Mouse (Mus musculus) midbrain, embryonic 16.5 days (tissue): ENCODE results near the gene Dmpk. TPM values are rescaled to one million over a fixed set of nuclear protein-coding genes. Genes with fewer than 3 reads are reported as not detected.

Source experiments
- ATAC-seq: fragments of 200-750 bp; cut with Nextera tagmentation; 2 replicates; pipeline ENCODE4 v1.8.0; 2017; ENCODE audit warnings: moderate TSS enrichment
- H3K27ac ChIP-seq: fragments of 300-500 bp; sonication (generic); 2 replicates; pipeline ENCODE4 v1.5.1; 2014; ENCODE audit warnings: mild to moderate bottlenecking, low read length, mixed read lengths
- H3K27me3 ChIP-seq: fragments of 300-500 bp; sonication (generic); 2 replicates; pipeline ENCODE4 v1.6.1; 2014; ENCODE audit warnings: low read depth, low read length, mixed read lengths; ENCODE audit not compliant: control insufficient read depth, insufficient read depth
- H3K36me3 ChIP-seq: fragments of 300-500 bp; sonication (generic); 2 replicates; pipeline ENCODE4 v1.6.1; 2014; ENCODE audit warnings: mild to moderate bottlenecking, low read length, moderate library complexity, mixed read lengths; ENCODE audit not compliant: control insufficient read depth, insufficient read depth
- H3K4me1 ChIP-seq: fragments of 300-500 bp; sonication (generic); 2 replicates; pipeline ENCODE4 v1.6.1; 2014; ENCODE audit warnings: mild to moderate bottlenecking, low read length, mixed read lengths; ENCODE audit not compliant: control insufficient read depth, insufficient read depth
- H3K4me2 ChIP-seq: fragments of 300-500 bp; sonication (generic); 2 replicates; pipeline ENCODE4 v1.6.1; 2014; ENCODE audit warnings: mild to moderate bottlenecking, low read length, mixed read lengths
- H3K4me3 ChIP-seq: fragments of 300-500 bp; sonication (generic); 2 replicates; pipeline ENCODE4 v1.5.1; 2014; ENCODE audit warnings: low read depth, mild to moderate bottlenecking, low read length, moderate library complexity, mixed read lengths
- H3K9ac ChIP-seq: fragments of 300-500 bp; sonication (generic); 2 replicates; pipeline ENCODE4 v1.6.1; 2014; ENCODE audit warnings: low read depth, low read length, mixed read lengths
- H3K9me3 ChIP-seq: fragments of 300-500 bp; sonication (generic); replicated peaks from 2 replicates; pipeline ENCODE4 v1.6.1; 2014; ENCODE audit warnings: mild to moderate bottlenecking, low read length, mixed read lengths; ENCODE audit not compliant: control insufficient read depth, poor library complexity, severe bottlenecking
- WGBS: fragments of 180-500 bp; shearing (Covaris S2); extraction: QIAGEN DNeasy Blood & Tissue Kit; methylation state at CpG from one replicate; pipeline ENCODE4 v1.1.7; 2014; 5-methylcytosine and 5-hydroxymethylcytosine counted together
- polyA plus RNA-seq: library from polyadenylated mRNA; unstranded; fragments of >200 nt; fragmentation: Nextera tagmentation; extraction: Ambion mirVana; gene quantifications from 2 replicates; pipeline ENCODE4 v1.2.1, GENCODE M21; 2015

Dmpk gene
- polyA plus RNA-seq, 1 experiment from 2014 or later: 8.1 TPM

DNA sequence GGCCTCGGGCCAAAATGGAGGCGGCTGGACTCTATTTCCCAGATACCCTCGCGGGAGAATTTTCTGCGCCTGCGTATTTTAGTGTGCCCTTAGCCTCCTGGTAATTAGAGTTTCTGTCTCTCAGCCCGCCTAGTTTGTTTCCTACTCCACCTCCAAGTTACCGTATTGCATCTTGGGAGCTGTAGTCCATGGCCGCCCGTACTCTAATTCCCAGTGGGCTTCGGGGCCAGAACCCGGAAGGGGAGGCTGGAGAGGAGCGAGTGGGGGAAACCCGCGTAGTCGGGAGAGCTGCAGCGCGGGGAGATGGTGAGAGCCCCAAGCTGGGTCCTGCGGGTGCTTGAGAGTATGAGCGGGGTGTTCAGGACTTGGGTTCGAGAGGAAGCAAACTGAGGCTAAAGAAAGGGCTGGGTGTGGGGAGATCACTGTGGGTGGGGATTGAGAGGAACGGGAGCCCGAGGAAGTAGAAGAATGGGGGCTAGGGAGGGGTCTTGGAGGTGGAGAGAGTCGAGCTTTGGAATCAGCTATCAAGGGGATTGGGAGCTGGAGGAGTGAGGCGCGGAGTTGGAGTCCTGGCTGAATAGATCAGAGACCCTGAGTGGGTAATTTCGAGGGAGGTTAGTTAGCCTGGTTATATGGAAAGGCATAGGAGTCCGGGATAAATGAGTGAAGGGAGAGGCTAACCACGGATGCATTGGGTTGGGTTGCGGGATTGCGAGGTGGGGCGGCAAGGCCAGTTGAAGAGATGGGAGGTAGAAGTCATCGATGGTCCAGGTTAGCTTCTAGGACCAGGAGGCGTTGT is 36.2 kb downstream of the Dmpk start, which contains the start of gene Fbxo46:
Fbxo46 (plus strand) TSS at position 229 of the 799 bp plus-strand sequence.
- H3K27ac ChIP-seq: peak within 1 kb of the TSS; percentile 59
- WGBS: 2% methylated on average over 34 of the region's 34 CpGs

GRCm38 (mm10) chr7:19121686-19122085 is 38.0 kb downstream of the Dmpk start:
- Histone ChIP-seq H3K4me1 (peaks cover 20% of the 10 kb centered on the region), H3K4me3 (no peak overlapping the region), H3K4me2 (no peak overlapping the region), H3K27ac (no peak overlapping the region), H3K9ac (no peak overlapping the region), H3K9me3 (no peaks in the 10 kb centered on the region; the same call in 1 of the 2 replicates), H3K36me3 (no peaks in the 10 kb centered on the region), H3K27me3 (no peaks in the 10 kb centered on the region)
- WGBS: 95% methylated on average over 4 of the region's 4 CpGs
- no peak for ATAC-seq

More for the DNA sequence above, 36.2 kb downstream of the Dmpk start, which contains the start of gene Fbxo46:
- Histone ChIP-seq H3K4me3 (peak within 1 kb of the TSS; percentile 71), H3K36me3 (no peaks in the 10 kb centered on the region), H3K27me3 (no peaks in the 10 kb centered on the region), H3K4me2 (peak within 1 kb of the TSS; percentile 87), H3K9ac (peak within 1 kb of the TSS; percentile 76), H3K4me1 (peaks cover 20% of the 10 kb centered on the region), H3K9me3 (no peaks in the 10 kb centered on the region; the same call in 1 of the 2 replicates)
- ATAC-seq: peak; percentile 93

- ATAC-seq: no peak
- Histone ChIP-seq H3K9me3 (no peaks in the 10 kb centered on the region), H3K27ac (no peak overlapping the region), H3K27me3 (no peaks in the 10 kb centered on the region), H3K4me2 (no peak overlapping the region), H3K36me3 (peaks cover 3% of the 10 kb centered on the region; the same call in 1 of the 2 replicates), H3K9ac (0 out of 2 replicates have a peak overlapping the region, but pooled peaks have one; percentile 6), H3K4me1 (peaks cover 16% of the 10 kb centered on the region), H3K4me3 (no peak overlapping the region)
- 91% methylated on average over 6 of the region's 6 CpGs for WGBS
These were observed 41.1 kb downstream of the Dmpk start for GRCm38 (mm10) chr7:19124713-19125112.

GRCm38 (mm10) chr7:19127744-19128143 is 44.1 kb downstream of the Dmpk start:
- 93% methylated on average over 5 of the region's 5 CpGs for WGBS
- H3K9me3 ChIP-seq: no peaks in the 10 kb centered on the region

GRCm38 (mm10) chr7:19129396-19129795 is 45.7 kb downstream of the Dmpk start:
- no peak for ATAC-seq
- H3K4me1 ChIP-seq: peaks cover 8% of the 10 kb centered on the region
- H3K9ac ChIP-seq: no peak overlapping the region
- H3K36me3 ChIP-seq: peaks cover 3% of the 10 kb centered on the region; the same call in 1 of the 2 replicates
- H3K9me3 ChIP-seq: no peaks in the 10 kb centered on the region
- no peak overlapping the region for H3K4me2 ChIP-seq
- 96% methylated on average over 5 of the region's 5 CpGs for WGBS
- no peaks in the 10 kb centered on the region for H3K27me3 ChIP-seq
- H3K27ac ChIP-seq: no peak overlapping the region
- no peak overlapping the region for H3K4me3 ChIP-seq

More at GRCm38 (mm10) chr7:19127744-19128143, 44.1 kb downstream of the Dmpk start:
- no peak for ATAC-seq
- Histone ChIP-seq H3K27ac (no peak overlapping the region), H3K36me3 (peaks cover 3% of the 10 kb centered on the region; the same call in 1 of the 2 replicates), H3K4me1 (peaks cover 8% of the 10 kb centered on the region), H3K4me2 (no peak overlapping the region), H3K9ac (no peak overlapping the region), H3K4me3 (no peak overlapping the region), H3K27me3 (no peaks in the 10 kb centered on the region)

DNA sequence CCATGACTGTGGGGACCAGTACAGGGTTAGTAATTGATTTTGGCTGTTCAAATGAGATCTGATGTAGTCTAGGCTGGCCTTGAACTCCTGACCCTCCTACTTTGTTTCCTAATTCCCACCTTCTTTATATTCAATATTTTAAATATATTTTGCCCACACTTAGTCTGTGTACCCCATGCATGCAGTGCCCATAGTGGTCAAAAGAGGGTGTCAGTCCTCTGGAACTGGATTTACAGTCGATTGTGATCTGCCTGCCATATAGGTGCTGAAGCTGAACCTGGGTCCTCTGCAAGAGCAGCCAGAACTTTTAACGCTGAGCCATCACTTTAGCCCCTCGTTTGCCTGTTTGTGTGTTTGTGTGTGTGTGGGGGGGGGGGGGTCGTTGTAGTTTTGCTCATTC is 47.0 kb downstream of the Dmpk start:
- Histone ChIP-seq H3K4me3 (peak overlapping the region; percentile 58), H3K9me3 (no peaks in the 10 kb centered on the region), H3K4me2 (peak overlapping the region; percentile 61), H3K27me3 (no peaks in the 10 kb centered on the region), H3K27ac (peak overlapping the region; percentile 76), H3K9ac (peak overlapping the region; percentile 30; the same call in 1 of the 2 replicates), H3K4me1 (peaks cover 8% of the 10 kb centered on the region), H3K36me3 (peaks cover 7% of the 10 kb centered on the region)
- ATAC-seq: 0 out of 2 replicates have a peak, but pooled peaks have one; percentile 19
- WGBS: 38% methylated on average over 4 of the region's 4 CpGs

DNA sequence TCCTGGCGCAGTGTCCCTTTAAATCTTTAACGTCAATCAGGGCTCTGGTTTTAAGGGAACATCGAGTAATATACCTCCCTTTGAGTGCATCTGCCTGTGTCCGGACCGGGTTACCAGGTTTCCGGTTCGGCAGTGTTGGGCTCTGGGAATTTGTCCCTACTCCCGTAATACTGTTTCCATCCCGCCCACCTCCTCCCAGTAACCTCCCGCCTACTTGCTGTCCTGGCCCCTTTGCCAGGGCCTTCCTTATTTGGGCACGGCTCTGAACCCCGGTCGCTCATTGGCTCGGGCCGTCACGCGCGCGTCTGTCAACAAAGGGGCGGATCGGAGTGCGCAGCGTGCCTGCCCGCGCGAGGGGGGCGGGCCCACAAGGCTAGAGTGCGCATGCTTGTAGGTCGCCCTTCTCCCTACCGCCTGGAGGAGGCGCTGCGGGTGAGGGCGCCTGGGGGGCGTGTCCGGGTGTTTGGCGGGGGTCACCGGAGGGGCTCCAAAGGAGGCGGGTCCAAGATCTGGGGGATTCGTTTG is 47.7 kb downstream of the Dmpk start:
- Histone ChIP-seq H3K9ac (peak overlapping the region; percentile 70), H3K27ac (peak overlapping the region; percentile 87), H3K4me3 (peak overlapping the region; percentile 58), H3K9me3 (no peaks in the 10 kb centered on the region), H3K27me3 (no peaks in the 10 kb centered on the region), H3K4me2 (peak overlapping the region; percentile 61), H3K36me3 (peaks cover 13% of the 10 kb centered on the region), H3K4me1 (peaks cover 8% of the 10 kb centered on the region)
- under 1% methylated on average over 39 of the region's 39 CpGs for WGBS
- peak; percentile 99 for ATAC-seq

- ATAC-seq: no peak
- H3K27me3 ChIP-seq: no peaks in the 10 kb centered on the region
- H3K9ac ChIP-seq: no peak overlapping the region
- no peak overlapping the region for H3K27ac ChIP-seq
- WGBS: 94% methylated on average over 13 of the region's 13 CpGs
- H3K4me1 ChIP-seq: peaks cover 4% of the 10 kb centered on the region
- no peak overlapping the region for H3K4me3 ChIP-seq
- no peak overlapping the region for H3K4me2 ChIP-seq
- H3K9me3 ChIP-seq: no peaks in the 10 kb centered on the region
- H3K36me3 ChIP-seq: peaks cover 28% of the 10 kb centered on the region; the same call in 1 of the 2 replicates
These were observed 52.5 kb downstream of the Dmpk start for GRCm38 (mm10) chr7:19136168-19136567.
